Mouse (Mus musculus) lung, postnatal 0 days (tissue): Measurements from ENCODE around the gene Tcp11. TPM values are rescaled to one million over a fixed set of nuclear protein-coding genes. Genes with fewer than 3 reads are reported as not detected.

Experiments used
- ATAC-seq: fragments of 200-750 bp; cut with Nextera tagmentation; 2 replicates; pipeline ENCODE4 v1.8.0; 2017; ENCODE audit warnings: moderate library complexity
- DNase-seq: peaks from one replicate; pipeline ENCODE4 v3.0.0-alpha.2; 2016; ENCODE audit warnings: low spot score
- H3K27ac ChIP-seq: fragments of 300-500 bp; sonication (generic); 2 replicates; pipeline ENCODE4 v1.5.1; 2014; ENCODE audit warnings: antibody characterized with exemption, mild to moderate bottlenecking, low read length, mixed read lengths
- H3K27me3 ChIP-seq: fragments of 300-500 bp; sonication (generic); replicated peaks from 2 replicates; pipeline ENCODE4 v1.6.1; 2014; ENCODE audit warnings: low read length, mixed read lengths; ENCODE audit not compliant: insufficient read depth
- H3K36me3 ChIP-seq: fragments of 300-500 bp; sonication (generic); 2 replicates; pipeline ENCODE4 v1.6.1; 2014; ENCODE audit warnings: low read length, mixed read lengths; ENCODE audit not compliant: insufficient read depth
- H3K4me1 ChIP-seq: fragments of 300-500 bp; sonication (generic); 2 replicates; pipeline ENCODE4 v1.6.1; 2014; ENCODE audit warnings: antibody characterized with exemption, low read depth, low read length, mixed read lengths; ENCODE audit not compliant: insufficient read depth
- H3K4me2 ChIP-seq: fragments of 300-500 bp; sonication (generic); replicated peaks from 2 replicates; pipeline ENCODE4 v1.6.1; 2014; ENCODE audit warnings: low read depth, mild to moderate bottlenecking, low read length, moderate library complexity, mixed read lengths
- H3K4me3 ChIP-seq: fragments of 300-500 bp; sonication (generic); 2 replicates; pipeline ENCODE4 v1.5.1; 2014; ENCODE audit warnings: low read depth, low read length
- H3K9ac ChIP-seq: fragments of 300-500 bp; sonication (generic); replicated peaks from 2 replicates; pipeline ENCODE4 v1.6.1; 2014; ENCODE audit warnings: low read depth, mild to moderate bottlenecking
- H3K9me3 ChIP-seq: fragments of 300-500 bp; sonication (generic); 2 replicates; pipeline ENCODE4 v1.6.1; 2016; ENCODE audit warnings: low read length, mixed read lengths
- CTCF ChIP-seq: IDR thresholded peaks from 2 replicates; pipeline ENCODE4 v1.5.1; 2016; ENCODE audit warnings: antibody characterized with exemption, mild to moderate bottlenecking
- EP300 ChIP-seq: IDR thresholded peaks from 2 replicates; pipeline ENCODE4 v1.6.1; 2016; ENCODE audit warnings: antibody characterized with exemption, mild to moderate bottlenecking, control low read depth
- WGBS: fragments of 180-500 bp; shearing (Covaris S2); extraction: QIAGEN DNeasy Blood & Tissue Kit; methylation state at CpG from one replicate; pipeline ENCODE4 v1.1.7; 2014; 5-methylcytosine and 5-hydroxymethylcytosine counted together
- polyA plus RNA-seq: library from polyadenylated mRNA; unstranded; fragments of >200 nt; fragmentation: Nextera tagmentation; extraction: Ambion mirVana; gene quantifications from 2 replicates; pipeline ENCODE4 v1.2.1, GENCODE M21; 2015

Gene Tcp11
- polyA plus RNA-seq, 1 experiment from 2014 or later, result 6.0 TPM

DNA sequence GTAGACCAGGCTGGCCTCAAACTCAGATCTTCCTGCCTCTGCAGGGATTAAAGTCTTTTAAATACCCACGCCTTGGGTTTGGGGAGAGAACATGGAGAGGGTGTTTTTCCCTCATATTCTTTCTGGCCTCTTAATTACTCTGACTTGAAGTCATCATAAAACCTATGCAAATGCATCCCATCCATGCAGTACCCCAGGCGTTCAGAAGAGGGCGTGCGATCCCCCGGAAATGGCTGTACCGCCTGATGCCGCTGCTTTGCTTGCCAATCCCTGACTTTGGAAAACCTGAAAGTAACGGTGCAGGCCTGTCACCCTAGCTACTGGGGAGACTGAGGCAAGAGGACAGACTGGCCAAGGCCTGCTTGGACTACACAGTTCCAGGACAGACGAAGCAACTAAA lies 946 bp upstream of the Tcp11 start:
- no peak overlapping the region for H3K27ac ChIP-seq
- H3K4me1 ChIP-seq, result 0 out of 2 replicates have a peak, but pooled peaks cover 4% of the 10 kb centered on the region
- DNase-seq, result peak; percentile 25

DNA sequence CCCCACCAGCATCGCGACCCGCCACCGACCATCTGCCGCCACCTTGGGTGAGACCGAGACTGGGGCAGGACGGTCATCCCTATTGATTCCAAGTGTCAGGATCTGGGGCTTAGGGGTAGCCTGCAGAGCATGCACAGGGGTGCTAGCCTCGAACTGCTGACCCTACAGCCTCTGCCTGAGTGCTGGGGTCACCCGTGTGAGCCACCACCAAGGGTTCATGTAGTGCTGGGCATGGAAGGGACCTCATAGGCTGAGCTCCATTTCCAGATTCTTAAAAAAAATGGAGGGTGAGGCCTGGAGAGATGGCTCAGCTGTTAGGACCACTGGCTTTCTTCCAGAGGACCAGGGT lies 352 bp upstream of the Tcp11 start:
- WGBS, result 13% methylated on average over 9 of the region's 9 CpGs
- no peak overlapping the region for H3K27ac ChIP-seq
- no peak for ATAC-seq
- H3K9me3 ChIP-seq, result no peaks in the 10 kb centered on the region
- H3K36me3 ChIP-seq, result no peaks in the 10 kb centered on the region
- peak overlapping the region; percentile 100; the same call in 1 of the 2 replicates for H3K4me2 ChIP-seq
- TF ChIP-seq EP300 (no peak), CTCF (no peak)
- H3K4me3 ChIP-seq, result peak overlapping the region; percentile 56; the same call in 1 of the 2 replicates
- no peak overlapping the region for H3K9ac ChIP-seq
- 0 out of 2 replicates have a peak, but pooled peaks cover 4% of the 10 kb centered on the region for H3K4me1 ChIP-seq
- H3K27me3 ChIP-seq, result no peaks in the 10 kb centered on the region
- no peak for DNase-seq

More for the DNA sequence above, 946 bp upstream of the Tcp11 start:
- H3K4me2 ChIP-seq, result no peak overlapping the region
- no peak overlapping the region for H3K9ac ChIP-seq
- no peak overlapping the region for H3K4me3 ChIP-seq
- 66% methylated on average over 9 of the region's 9 CpGs for WGBS
- H3K36me3 ChIP-seq, result no peaks in the 10 kb centered on the region
- no peak for ATAC-seq
- H3K9me3 ChIP-seq, result no peaks in the 10 kb centered on the region
- no peaks in the 10 kb centered on the region for H3K27me3 ChIP-seq
- TF ChIP-seq EP300, result no peak
- TF ChIP-seq CTCF, result peak; percentile 72

DNA sequence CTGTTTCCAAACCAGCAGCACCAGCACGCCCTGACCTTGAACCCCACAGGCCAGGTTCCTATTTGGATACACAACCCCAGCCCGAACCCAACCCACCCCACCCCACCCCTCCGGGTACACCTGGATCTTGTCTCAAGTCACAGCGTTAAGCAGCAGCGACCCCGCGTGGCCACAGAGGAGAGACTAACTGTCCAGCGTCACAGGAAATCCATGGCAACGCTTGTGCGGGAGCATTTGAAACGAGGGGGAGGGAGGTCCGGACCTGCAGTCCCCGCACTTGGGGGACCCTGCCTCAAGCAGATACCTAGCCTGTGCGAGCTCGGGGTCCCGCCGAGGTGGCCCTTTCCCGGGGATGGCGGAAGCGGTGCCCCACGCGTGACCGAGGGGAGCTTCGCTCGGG lies 821 bp downstream of the Tcp11 start:
- Histone ChIP-seq H3K27me3 (no peaks in the 10 kb centered on the region), H3K4me2 (peak overlapping the region; percentile 100), H3K4me1 (0 out of 2 replicates have a peak, but pooled peaks cover 4% of the 10 kb centered on the region), H3K9ac (peak overlapping the region; percentile 34; the same call in 1 of the 2 replicates), H3K27ac (no peak overlapping the region), H3K36me3 (no peaks in the 10 kb centered on the region), H3K9me3 (no peaks in the 10 kb centered on the region), H3K4me3 (peak overlapping the region; percentile 56)
- no peak for TF ChIP-seq EP300
- TF ChIP-seq CTCF, result peak; percentile 90
- WGBS, result 2% methylated on average over 25 of the region's 25 CpGs
- DNase-seq, result peak; percentile 92
- peak; percentile 62 for ATAC-seq

DNA sequence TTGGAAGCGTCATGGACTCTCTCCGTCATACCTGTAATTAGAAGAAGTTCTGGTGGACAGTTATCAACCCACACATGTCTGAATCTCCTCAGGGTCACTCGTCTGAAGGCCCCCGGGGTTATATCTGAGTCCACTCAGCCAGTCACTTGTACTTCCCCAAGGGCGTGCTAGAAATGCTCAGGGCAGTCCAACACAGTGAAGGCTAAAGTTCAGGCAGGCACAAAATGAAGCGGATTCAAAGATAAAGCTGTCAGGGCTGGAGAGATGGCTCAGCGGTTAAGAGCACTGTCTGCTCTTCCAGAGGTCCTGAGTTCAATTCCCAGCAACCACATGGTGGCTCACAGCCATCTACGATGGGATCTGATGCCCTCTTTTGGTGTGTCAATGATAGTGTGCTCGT lies 2.4 kb downstream of the Tcp11 start:
- Histone ChIP-seq H3K4me3 (no peak overlapping the region), H3K9me3 (no peaks in the 10 kb centered on the region), H3K36me3 (no peaks in the 10 kb centered on the region), H3K4me1 (0 out of 2 replicates have a peak, but pooled peaks cover 4% of the 10 kb centered on the region), H3K4me2 (no peak overlapping the region), H3K27me3 (no peaks in the 10 kb centered on the region), H3K27ac (no peak overlapping the region), H3K9ac (no peak overlapping the region)
- ATAC-seq (no peak), DNase-seq (no peak)
- TF ChIP-seq EP300, result no peak
- no peak for TF ChIP-seq CTCF
- 73% methylated on average over 9 of the region's 9 CpGs for WGBS

DNA sequence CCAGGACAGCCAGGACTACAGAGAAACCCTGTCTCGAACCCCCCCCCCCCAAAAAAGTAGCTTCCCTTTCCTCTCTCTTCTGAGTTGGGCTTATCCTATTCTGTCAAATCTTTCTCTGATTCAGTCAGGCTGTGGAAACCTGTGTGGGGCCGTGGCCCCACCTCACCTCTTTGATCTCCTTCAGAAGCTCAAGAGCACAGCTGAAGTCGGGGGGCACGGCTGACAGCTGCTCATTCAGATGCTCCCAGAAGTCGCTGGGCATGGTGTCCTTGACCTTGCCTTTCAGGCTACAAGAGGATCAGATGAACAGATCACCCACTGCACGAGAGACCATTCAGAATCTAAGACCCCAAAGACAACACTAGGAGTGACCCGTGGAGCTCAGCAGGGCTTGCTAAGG lies 6.0 kb downstream of the Tcp11 start:
- DNase-seq, result no peak
- Histone ChIP-seq H3K9me3 (no peaks in the 10 kb centered on the region), H3K36me3 (no peaks in the 10 kb centered on the region), H3K9ac (no peak overlapping the region), H3K27me3 (no peaks in the 10 kb centered on the region), H3K4me3 (no peak overlapping the region), H3K4me2 (no peak overlapping the region), H3K27ac (no peak overlapping the region), H3K4me1 (no peaks in the 10 kb centered on the region)
- TF ChIP-seq CTCF (no peak), EP300 (no peak)
- no peak for ATAC-seq
- WGBS, result 57% methylated on average over 7 of the region's 7 CpGs

DNA sequence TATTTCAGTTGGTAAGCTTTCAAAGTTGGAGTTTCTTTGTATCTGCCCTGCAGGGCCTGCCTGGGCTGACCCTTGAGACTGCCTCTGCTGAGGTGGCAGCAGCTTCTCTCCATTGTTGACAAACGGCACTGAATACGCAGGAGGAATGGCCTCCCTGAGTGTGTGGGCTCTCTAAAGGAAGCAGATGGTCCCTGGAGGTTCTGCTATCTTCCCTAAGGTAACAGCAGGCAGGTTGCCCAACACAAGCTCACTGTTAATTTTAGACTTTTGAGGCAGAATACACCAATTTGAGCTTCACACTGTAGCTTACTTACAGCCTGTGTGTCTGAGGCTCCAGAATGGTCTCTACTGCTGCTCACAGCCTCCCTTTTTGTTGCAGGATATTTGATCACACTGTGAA lies 7.7 kb downstream of the Tcp11 start:
- Histone ChIP-seq H3K4me1 (no peaks in the 10 kb centered on the region), H3K9ac (no peak overlapping the region), H3K4me2 (no peak overlapping the region), H3K27me3 (no peaks in the 10 kb centered on the region), H3K9me3 (no peaks in the 10 kb centered on the region), H3K36me3 (no peaks in the 10 kb centered on the region), H3K4me3 (no peak overlapping the region), H3K27ac (no peak overlapping the region)
- ATAC-seq, result no peak
- 71% methylated on average over 2 of the region's 2 CpGs for WGBS
- no peak for TF ChIP-seq CTCF
- DNase-seq, result no peak

DNA sequence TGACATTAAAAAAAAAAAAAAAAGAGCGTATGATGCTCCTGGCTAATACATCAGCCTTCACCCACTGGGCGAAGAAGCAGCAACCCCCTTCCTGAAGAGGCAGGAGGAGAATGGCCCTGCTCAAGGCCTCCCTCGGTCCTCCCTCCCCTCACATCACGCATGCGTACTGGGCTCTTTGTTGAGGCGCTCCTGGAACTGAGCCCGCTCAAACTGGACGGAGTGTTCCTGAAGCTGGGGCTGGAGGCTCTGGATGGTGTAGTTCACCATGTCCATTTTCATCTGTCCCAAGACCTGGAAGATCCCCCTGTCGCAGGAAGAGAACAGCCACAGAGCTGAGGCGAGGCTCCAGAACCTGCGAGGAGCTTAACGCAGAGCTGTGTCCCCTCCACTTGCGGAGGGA lies 10.2 kb downstream of the Tcp11 start:
- whole genome bisulfite sequencing, result 74% methylated on average over 13 of the region's 13 CpGs
- TF ChIP-seq CTCF (no peak), EP300 (no peak)
- Histone ChIP-seq H3K9me3 (no peaks in the 10 kb centered on the region), H3K4me2 (no peak overlapping the region), H3K4me1 (no peaks in the 10 kb centered on the region), H3K27me3 (no peaks in the 10 kb centered on the region), H3K4me3 (no peak overlapping the region), H3K9ac (no peak overlapping the region), H3K36me3 (no peaks in the 10 kb centered on the region), H3K27ac (no peak overlapping the region)
- DNase-seq (peak; percentile 35), ATAC-seq (peak; percentile 43; the same call in 1 of the 2 replicates)
